Mouse (Mus musculus) heart, postnatal 0 days (tissue): ENCODE data around the gene Ndufc2. TPM values are rescaled to one million over a fixed set of nuclear protein-coding genes. Genes with fewer than 3 reads are reported as not detected.
"Not testable (repeated sequence)": the region's sequence is repeated elsewhere in the genome, so short reads cannot be mapped to it uniquely, and the experiment has no call there.

Experiments
- ATAC-seq: fragments of 200-750 bp; cut with Nextera tagmentation; 2 replicates; pipeline ENCODE4 v1.8.0; 2017; ENCODE audit warnings: low read depth, moderate number of reproducible peaks, moderate library complexity; ENCODE audit not compliant: insufficient read depth
- DNase-seq: peaks from one replicate; pipeline ENCODE4 v3.0.0-alpha.2; 2016; ENCODE audit warnings: low spot score
- H3K27ac ChIP-seq: fragments of 300-500 bp; sonication (generic); 2 replicates; pipeline ENCODE4 v1.5.1; 2014; ENCODE audit warnings: low read depth, mild to moderate bottlenecking
- H3K27me3 ChIP-seq: fragments of 300-500 bp; sonication (generic); 2 replicates; pipeline ENCODE4 v1.6.1; 2014; ENCODE audit warnings: low read length, mixed read lengths; ENCODE audit not compliant: control insufficient read depth, insufficient read depth
- H3K36me3 ChIP-seq: fragments of 300-500 bp; sonication (generic); replicated peaks from 2 replicates; pipeline ENCODE4 v1.6.1; 2014; ENCODE audit warnings: low read length, mixed read lengths; ENCODE audit not compliant: control insufficient read depth, insufficient read depth
- H3K4me1 ChIP-seq: fragments of 300-500 bp; sonication (generic); 2 replicates; pipeline ENCODE4 v1.6.1; 2014; ENCODE audit warnings: antibody characterized with exemption; ENCODE audit not compliant: control insufficient read depth, insufficient read depth
- H3K4me2 ChIP-seq: fragments of 300-500 bp; sonication (generic); 2 replicates; pipeline ENCODE4 v1.6.1; 2014; ENCODE audit warnings: low read depth, mild to moderate bottlenecking, low read length, moderate library complexity
- H3K4me3 ChIP-seq: fragments of 300-500 bp; sonication (generic); 2 replicates; pipeline ENCODE4 v1.5.1; 2014; ENCODE audit warnings: low read depth, low read length
- H3K9ac ChIP-seq: fragments of 300-500 bp; sonication (generic); replicated peaks from 2 replicates; pipeline ENCODE4 v1.6.1; 2014; ENCODE audit warnings: low read depth, low read length, mixed read lengths
- H3K9me3 ChIP-seq: fragments of 300-500 bp; sonication (generic); replicated peaks from 2 replicates; pipeline ENCODE4 v1.6.1; 2016; ENCODE audit warnings: low read length; ENCODE audit not compliant: control insufficient read depth
- CTCF ChIP-seq: IDR thresholded peaks from 2 replicates; pipeline ENCODE4 v1.5.1; 2016; ENCODE audit warnings: antibody characterized with exemption, control low read depth, low read depth
- EP300 ChIP-seq: IDR thresholded peaks from 2 replicates; pipeline ENCODE4 v1.6.1; 2016; ENCODE audit warnings: antibody characterized with exemption, low read depth
- WGBS: fragments of 180-500 bp; shearing (Covaris S2); extraction: QIAGEN DNeasy Blood & Tissue Kit; methylation state at CpG from one replicate; pipeline ENCODE4 v1.1.7; 2014; 5-methylcytosine and 5-hydroxymethylcytosine counted together
- polyA plus RNA-seq: library from polyadenylated mRNA; unstranded; fragments of >200 nt; fragmentation: Nextera tagmentation; extraction: Ambion mirVana; gene quantifications from 2 replicates; pipeline ENCODE4 v1.2.1, GENCODE M21; 2015
- total RNA-seq: library from RNA; depleted of rRNA; stranded (reverse); fragments of >200 nt; gene quantifications from 2 replicates; pipeline ENCODE4 v1.2.3, GENCODE M21; 2014; ENCODE audit warnings: low replicate concordance

The Ndufc2 gene
- total and polyA plus RNA-seq, 2 experiments from 2014 or later, result 949 to 1,243 TPM

DNA sequence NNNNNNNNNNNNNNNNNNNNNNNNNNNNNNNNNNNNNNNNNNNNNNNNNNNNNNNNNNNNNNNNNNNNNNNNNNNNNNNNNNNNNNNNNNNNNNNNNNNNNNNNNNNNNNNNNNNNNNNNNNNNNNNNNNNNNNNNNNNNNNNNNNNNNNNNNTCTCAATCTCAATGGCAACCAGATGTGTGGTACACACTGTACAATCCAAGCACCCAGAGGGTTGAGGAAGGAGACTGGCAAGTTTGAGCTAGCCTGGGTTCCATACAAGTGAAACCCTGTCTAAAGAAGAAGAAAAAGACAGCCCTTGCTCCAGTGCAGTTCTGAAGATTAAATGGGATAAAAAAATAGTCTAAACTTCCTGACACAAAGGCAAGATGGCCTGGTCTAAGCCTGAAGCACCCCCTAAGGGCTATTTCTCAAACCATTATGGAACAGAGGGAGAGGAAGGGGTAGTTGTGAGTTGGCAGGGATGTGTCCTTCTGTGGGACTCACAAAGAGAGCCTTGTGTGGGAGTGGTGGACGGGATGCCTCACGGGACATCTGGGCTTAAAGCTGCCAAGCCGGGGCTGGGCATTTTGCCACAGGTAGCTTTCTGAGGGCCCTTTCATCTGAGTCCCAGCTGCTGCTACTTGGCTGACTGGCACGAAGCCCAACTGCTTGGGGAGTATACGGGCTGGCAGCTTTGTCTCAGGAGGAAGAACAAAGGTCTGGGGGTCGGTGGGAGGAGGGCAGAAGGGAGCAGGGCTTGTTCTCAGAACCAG lies 46.5 kb downstream of the Ndufc2 start:
- H3K27ac ChIP-seq, result peak overlapping the region; percentile 69
- no peaks in the 10 kb centered on the region for H3K36me3 ChIP-seq
- H3K4me2 ChIP-seq, result no peak overlapping the region
- ATAC-seq (peak; percentile 90), DNase-seq (peak; percentile 89)
- WGBS, result 3% methylated on average over 6 of the region's 6 CpGs
- no peaks in the 10 kb centered on the region for H3K27me3 ChIP-seq
- no peak overlapping the region for H3K4me3 ChIP-seq
- peaks cover 15% of the 10 kb centered on the region for H3K4me1 ChIP-seq
- H3K9ac ChIP-seq, result no peak overlapping the region
- 0 out of 2 replicates have a peak, but pooled peaks cover 1% of the 10 kb centered on the region for H3K9me3 ChIP-seq
- TF ChIP-seq CTCF (no peak), EP300 (no peak)

DNA sequence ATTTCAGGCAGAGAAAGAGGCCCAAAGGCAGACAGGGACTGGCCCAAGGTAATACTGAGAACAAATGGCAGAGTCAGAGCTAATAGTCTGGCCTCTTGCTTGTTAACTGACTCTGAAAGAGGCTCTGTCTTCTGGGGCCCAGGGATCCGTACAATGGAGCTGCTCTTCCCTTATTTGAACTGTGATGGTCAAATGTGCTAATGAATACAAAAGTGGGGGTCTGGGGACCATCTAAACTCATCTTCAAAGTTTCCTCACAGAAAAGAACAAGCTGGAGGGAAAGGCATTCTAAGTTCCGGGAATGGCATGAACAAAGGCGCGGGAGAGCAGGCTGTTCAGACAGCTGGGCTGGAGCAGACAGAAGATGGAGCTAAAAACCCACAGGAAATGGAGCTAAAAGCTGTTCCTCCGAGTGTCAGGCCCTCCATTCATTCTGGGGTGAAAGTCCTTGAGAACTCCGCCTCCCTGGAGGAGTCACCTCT lies 47.3 kb downstream of the Ndufc2 start:
- no peaks in the 10 kb centered on the region for H3K36me3 ChIP-seq
- peak overlapping the region; percentile 69 for H3K27ac ChIP-seq
- TF ChIP-seq CTCF (peak; percentile 24; the same call in 1 of the 2 replicates), EP300 (no peak)
- H3K27me3 ChIP-seq, result no peaks in the 10 kb centered on the region
- ATAC-seq, result peak; percentile 33
- no peak for DNase-seq
- H3K9ac ChIP-seq, result no peak overlapping the region; the same call in 1 of the 2 replicates
- H3K4me2 ChIP-seq, result no peak overlapping the region
- 55% methylated on average over 6 of the region's 6 CpGs for WGBS
- peaks cover 15% of the 10 kb centered on the region for H3K4me1 ChIP-seq
- H3K9me3 ChIP-seq, result no peaks in the 10 kb centered on the region
- no peak overlapping the region for H3K4me3 ChIP-seq

DNA sequence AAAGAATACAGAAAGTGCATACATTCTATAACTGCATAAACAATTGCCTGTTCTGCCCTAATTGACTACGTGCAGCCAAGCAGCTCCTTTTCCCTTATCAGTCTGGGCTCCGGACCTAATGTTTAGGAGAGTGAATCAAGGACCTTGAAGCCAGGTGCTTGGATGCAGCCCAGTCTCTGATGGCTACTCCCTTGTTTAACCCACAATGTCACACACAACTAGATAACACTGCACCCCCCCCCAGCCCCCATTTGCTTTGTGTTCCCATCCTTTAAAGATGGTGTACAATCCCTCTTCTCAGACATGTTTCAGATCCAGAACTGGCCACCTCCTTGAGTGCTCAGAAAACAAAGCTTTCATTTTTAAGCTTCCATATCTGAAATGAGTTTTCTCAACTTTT lies 51.2 kb downstream of the Ndufc2 start, which contains the start of gene Kctd14:
Kctd14 (plus strand) TSS at position 301 of the 400 bp plus-strand sequence.
- H3K9ac ChIP-seq, ATAC-seq: not testable (repeated sequence)
- 45% methylated on average over 2 of the region's 2 CpGs for WGBS

DNA sequence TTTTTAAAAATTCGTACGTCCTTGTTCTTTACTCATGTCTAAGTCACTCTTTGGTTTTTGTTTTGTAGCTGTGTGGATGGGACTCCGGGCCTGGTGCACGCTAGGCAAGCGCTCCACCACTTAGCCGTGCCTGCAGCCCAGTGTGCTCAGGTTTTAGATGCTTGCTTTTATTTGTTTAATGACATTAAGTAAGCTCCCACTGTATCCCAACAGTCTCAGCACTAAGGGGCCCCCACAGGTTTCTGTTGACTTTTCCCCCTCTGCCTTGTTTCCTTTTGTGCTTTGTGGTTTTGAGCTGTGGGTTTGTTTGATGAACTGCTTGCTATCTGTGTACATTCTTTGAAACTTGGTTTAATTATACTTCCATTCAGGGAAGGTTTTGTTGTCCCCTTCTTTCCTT lies 52.4 kb downstream of the Ndufc2 start:
- H3K4me1 ChIP-seq, result peaks cover 3% of the 10 kb centered on the region; the same call in 1 of the 2 replicates
- H3K36me3 ChIP-seq, result no peaks in the 10 kb centered on the region
- no peaks in the 10 kb centered on the region for H3K9me3 ChIP-seq
- 84% methylated on average over 6 of the region's 6 CpGs for WGBS
- no peak for DNase-seq
- H3K4me3 ChIP-seq, result no peak overlapping the region
- TF ChIP-seq CTCF, result no peak
- TF ChIP-seq EP300, result no peak
- H3K4me2 ChIP-seq, result no peak overlapping the region
- no peak overlapping the region for H3K27ac ChIP-seq
- no peak overlapping the region for H3K9ac ChIP-seq
- H3K27me3 ChIP-seq, result no peaks in the 10 kb centered on the region
- ATAC-seq, result no peak

More for the DNA sequence above, 51.2 kb downstream of the Ndufc2 start, which contains the start of gene Kctd14:
- not testable (repeated sequence) for H3K4me3 ChIP-seq, H3K9me3 ChIP-seq, DNase-seq, H3K36me3 ChIP-seq, H3K27ac ChIP-seq, H3K4me2 ChIP-seq, H3K27me3 ChIP-seq
- H3K4me1 ChIP-seq, result peaks cover 15% of the 10 kb centered on the region

DNA sequence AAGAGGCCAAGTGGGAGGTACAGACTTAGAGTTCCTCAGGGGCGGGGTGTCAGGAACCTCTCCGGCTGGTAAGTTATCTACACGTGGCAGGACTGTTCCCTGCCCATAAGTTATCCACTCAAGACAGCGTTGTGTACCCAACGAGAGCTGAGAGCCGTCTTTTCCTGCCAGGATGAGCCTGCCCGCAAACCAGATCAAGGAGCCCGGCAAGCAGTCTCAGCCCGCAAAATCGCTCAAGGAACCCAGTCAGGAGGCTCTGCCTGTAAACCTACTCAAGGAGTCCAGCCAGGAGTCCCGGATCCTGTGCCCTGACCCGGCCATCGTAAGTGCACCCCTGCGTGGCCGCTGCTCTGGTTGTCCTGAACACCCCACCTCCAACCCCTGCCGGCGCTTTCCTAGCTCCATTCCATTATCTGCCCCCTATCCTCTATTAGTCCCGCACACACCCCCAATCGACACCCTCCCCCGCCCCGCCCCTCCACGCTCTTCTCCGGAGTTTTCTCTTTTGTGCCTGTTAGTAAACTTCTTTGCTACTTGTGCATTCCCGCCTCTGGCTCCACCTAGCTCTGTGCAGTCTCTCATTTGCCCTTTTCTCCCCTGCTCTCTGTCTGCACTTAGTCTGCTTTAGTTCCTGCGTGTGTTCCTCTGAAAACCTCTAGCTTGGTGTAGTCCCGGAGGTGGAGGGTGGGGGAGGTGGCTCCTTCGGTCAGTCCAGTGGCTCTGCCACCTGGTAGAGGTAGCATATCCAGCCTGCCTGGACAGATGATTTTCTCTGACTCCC lies 53.5 kb downstream of the Ndufc2 start:
- ATAC-seq (peak; percentile 64), DNase-seq (peak; percentile 48)
- H3K9ac ChIP-seq, result peak overlapping the region; percentile 37; the same call in 1 of the 2 replicates
- peak overlapping the region; percentile 87 for H3K4me2 ChIP-seq
- 2% methylated on average over 27 of the region's 27 CpGs for WGBS
- no peaks in the 10 kb centered on the region for H3K36me3 ChIP-seq
- TF ChIP-seq EP300, result no peak
- no peak for TF ChIP-seq CTCF
- H3K4me1 ChIP-seq, result no peaks in the 10 kb centered on the region; the same call in 1 of the 2 replicates
- no peak overlapping the region for H3K27ac ChIP-seq
- H3K4me3 ChIP-seq, result peak overlapping the region; percentile 51
- H3K9me3 ChIP-seq, result no peaks in the 10 kb centered on the region
- no peaks in the 10 kb centered on the region for H3K27me3 ChIP-seq
